Mouse (Mus musculus) heart, embryonic 14.5 days (tissue): ENCODE data around the gene Lcn5. TPM values are rescaled to one million over a fixed set of nuclear protein-coding genes. Genes with fewer than 3 reads are reported as not detected.

Source experiments
- ATAC-seq: fragments of 200-750 bp; cut with Nextera tagmentation; 2 replicates; pipeline ENCODE4 v1.8.0; 2017; ENCODE audit warnings: low read depth, moderate TSS enrichment; ENCODE audit not compliant: insufficient number of reproducible peaks, insufficient read depth, low FRiP score
- H3K27ac ChIP-seq, 2 experiments: fragments of 200-500 bp in 1 of 2; fragments of 300-500 bp in 1 of 2; sonication (generic) in 1 of 2; replicated peaks in 1 of 2; 2 replicates each; pipeline ENCODE4 v1.5.1; 2012 to 2014; ENCODE audit warnings: low read depth in 2 of 2, low read length in 2 of 2, control low read depth in 1 of 2, mild to moderate bottlenecking in 1 of 2, mixed read lengths in 1 of 2; ENCODE audit not compliant: control insufficient read depth in 1 of 2, insufficient read depth in 1 of 2
- H3K27me3 ChIP-seq: fragments of 300-500 bp; sonication (generic); 2 replicates; pipeline ENCODE4 v1.6.1; 2014; ENCODE audit warnings: mild to moderate bottlenecking, low read length, control low read depth; ENCODE audit not compliant: control insufficient read depth, insufficient read depth
- H3K36me3 ChIP-seq: fragments of 300-500 bp; sonication (generic); 2 replicates; pipeline ENCODE4 v1.6.1; 2014; ENCODE audit warnings: mild to moderate bottlenecking, control low read depth, low read length, mixed read lengths; ENCODE audit not compliant: control insufficient read depth, insufficient read depth
- H3K4me1 ChIP-seq, 2 experiments: fragments of 200-500 bp in 1 of 2; fragments of 300-500 bp in 1 of 2; sonication (generic) in 1 of 2; 2 replicates each; pipeline ENCODE4 v1.6.1; 2012 to 2014; ENCODE audit warnings: low read length in 2 of 2, control low read depth in 1 of 2, mixed read lengths in 1 of 2; ENCODE audit not compliant: control insufficient read depth in 2 of 2, insufficient read depth in 2 of 2
- H3K4me2 ChIP-seq: fragments of 300-500 bp; sonication (generic); 2 replicates; pipeline ENCODE4 v1.6.1; 2014; ENCODE audit warnings: mild to moderate bottlenecking, low read length
- H3K4me3 ChIP-seq, 2 experiments: fragments of 200-500 bp in 1 of 2; fragments of 300-500 bp in 1 of 2; sonication (generic) in 1 of 2; 2 replicates each; pipeline ENCODE4 v1.5.1; 2012 to 2014; ENCODE audit warnings: low read length in 2 of 2, mild to moderate bottlenecking in 2 of 2, control low read depth in 1 of 2, low read depth in 1 of 2, moderate library complexity in 1 of 2; ENCODE audit not compliant: control insufficient read depth in 1 of 2, insufficient read depth in 1 of 2
- H3K9ac ChIP-seq: fragments of 300-500 bp; sonication (generic); 2 replicates; pipeline ENCODE4 v1.6.1; 2014; ENCODE audit warnings: mild to moderate bottlenecking, low read length
- H3K9me3 ChIP-seq: fragments of 300-500 bp; sonication (generic); 2 replicates; pipeline ENCODE4 v1.6.1; 2016; ENCODE audit warnings: low read length, control low read depth; ENCODE audit not compliant: control insufficient read depth
- WGBS: fragments of 180-500 bp; shearing (Covaris S2); extraction: QIAGEN DNeasy Blood & Tissue Kit; methylation state at CpG from one replicate; pipeline ENCODE4 v1.1.7; 2014; 5-methylcytosine and 5-hydroxymethylcytosine counted together
- polyA plus RNA-seq: library from polyadenylated mRNA; unstranded; fragments of >200 nt; fragmentation: Nextera tagmentation; extraction: Ambion mirVana; gene quantifications from 2 replicates; pipeline ENCODE4 v1.2.1, GENCODE M21; 2014

The Lcn5 gene
- polyA plus RNA-seq, 1 experiment from 2014 or later: not detected

- Histone ChIP-seq H3K9ac (no peak overlapping the region), H3K27me3 (0 out of 2 replicates have a peak, but pooled peaks cover 4% of the 10 kb centered on the region), H3K27ac (no peak overlapping the region), H3K4me3 (no peak overlapping the region), H3K9me3 (no peaks in the 10 kb centered on the region), H3K4me2 (no peak overlapping the region), H3K4me1 (no peaks in the 10 kb centered on the region), H3K36me3 (no peaks in the 10 kb centered on the region)
- 78% methylated on average over 4 of the region's 4 CpGs for WGBS
- ATAC-seq: no peak
These were observed 1.1 kb upstream of the Lcn5 start for GRCm38 (mm10) chr2:25656691-25657090.

- H3K27ac ChIP-seq: no peak overlapping the region
- H3K9ac ChIP-seq: no peak overlapping the region
- H3K4me3 ChIP-seq: no peak overlapping the region
- 0 out of 2 replicates have a peak, but pooled peaks cover 4% of the 10 kb centered on the region for H3K27me3 ChIP-seq
- no peaks in the 10 kb centered on the region for H3K4me1 ChIP-seq
- H3K4me2 ChIP-seq: no peak overlapping the region
- no peak for ATAC-seq
- no peaks in the 10 kb centered on the region for H3K36me3 ChIP-seq
- no peaks in the 10 kb centered on the region for H3K9me3 ChIP-seq
- 73% methylated on average over 4 of the region's 4 CpGs for WGBS
These were observed 506 bp upstream of the Lcn5 start for GRCm38 (mm10) chr2:25657246-25657645.

- no peak overlapping the region for H3K4me3 ChIP-seq
- no peak overlapping the region for H3K9ac ChIP-seq
- no peaks in the 10 kb centered on the region for H3K27me3 ChIP-seq
- no peak for ATAC-seq
- H3K4me1 ChIP-seq: no peaks in the 10 kb centered on the region
- no peak overlapping the region for H3K27ac ChIP-seq
- H3K4me2 ChIP-seq: no peak overlapping the region
- no peaks in the 10 kb centered on the region for H3K9me3 ChIP-seq
- H3K36me3 ChIP-seq: no peaks in the 10 kb centered on the region
- WGBS: 84% methylated on average over 8 of the region's 8 CpGs
These were observed 2.5 kb downstream of the Lcn5 start for GRCm38 (mm10) chr2:25660279-25660678.

- Histone ChIP-seq H3K27me3 (no peaks in the 10 kb centered on the region), H3K9me3 (no peaks in the 10 kb centered on the region), H3K4me2 (no peak overlapping the region), H3K36me3 (no peaks in the 10 kb centered on the region), H3K27ac (no peak overlapping the region), H3K9ac (no peak overlapping the region), H3K4me1 (no peaks in the 10 kb centered on the region), H3K4me3 (no peak overlapping the region)
- no peak for ATAC-seq
- 76% methylated on average over 6 of the region's 6 CpGs for WGBS
These were observed 3.7 kb downstream of the Lcn5 start for GRCm38 (mm10) chr2:25661245-25661970.

GRCm38 (mm10) chr2:25663511-25663910 lies 5.8 kb downstream of the Lcn5 start:
- 69% methylated on average over 1 of the region's 1 CpGs for WGBS
- Histone ChIP-seq H3K36me3 (no peaks in the 10 kb centered on the region), H3K4me1 (no peaks in the 10 kb centered on the region), H3K9ac (no peak overlapping the region), H3K4me3 (no peak overlapping the region), H3K9me3 (no peaks in the 10 kb centered on the region), H3K4me2 (no peak overlapping the region), H3K27ac (no peak overlapping the region), H3K27me3 (no peaks in the 10 kb centered on the region)
- no peak for ATAC-seq

- ATAC-seq: no peak
- Histone ChIP-seq H3K4me2 (no peak overlapping the region), H3K9ac (no peak overlapping the region), H3K27ac (no peak overlapping the region), H3K4me3 (no peak overlapping the region), H3K27me3 (no peaks in the 10 kb centered on the region), H3K9me3 (no peaks in the 10 kb centered on the region), H3K36me3 (no peaks in the 10 kb centered on the region), H3K4me1 (no peaks in the 10 kb centered on the region)
- WGBS: 84% methylated on average over 5 of the region's 5 CpGs
These were observed 6.4 kb downstream of the Lcn5 start for GRCm38 (mm10) chr2:25664125-25664524.

GRCm38 (mm10) chr2:25666516-25666915 lies 8.8 kb downstream of the Lcn5 start:
- 67% methylated on average over 1 of the region's 1 CpGs for WGBS
- Histone ChIP-seq H3K4me3 (no peak overlapping the region), H3K27ac (no peak overlapping the region), H3K9me3 (no peaks in the 10 kb centered on the region), H3K4me2 (no peak overlapping the region), H3K9ac (no peak overlapping the region), H3K4me1 (no peaks in the 10 kb centered on the region), H3K36me3 (no peaks in the 10 kb centered on the region), H3K27me3 (no peaks in the 10 kb centered on the region)
- ATAC-seq: no peak

GRCm38 (mm10) chr2:25676486-25676885 lies 18.7 kb downstream of the Lcn5 start, which contains the start of gene Lcn6:
Lcn6 (plus strand) TSS chr2:25676786.
- no peak within 1 kb of the TSS for H3K4me2 ChIP-seq
- H3K9ac ChIP-seq: no peak within 1 kb of the TSS
- WGBS: 78% methylated on average over 3 of the region's 3 CpGs
- H3K27me3 ChIP-seq: no peaks in the 10 kb centered on the region
- H3K27ac ChIP-seq: no peak within 1 kb of the TSS
- H3K4me1 ChIP-seq: no peaks in the 10 kb centered on the region
- no peaks in the 10 kb centered on the region for H3K9me3 ChIP-seq
- no peak for ATAC-seq
- H3K4me3 ChIP-seq: no peak within 1 kb of the TSS
- H3K36me3 ChIP-seq: no peaks in the 10 kb centered on the region
